Mouse (Mus musculus) forebrain, postnatal 0 days (tissue): ENCODE measurements around the gene Gm45808. TPM values are rescaled to one million over a fixed set of nuclear protein-coding genes. Genes with fewer than 3 reads are reported as not detected.
A peak's percentile ranks its signal among the peaks of the same experiment; 100 is the strongest.
"Not testable (repeated sequence)": the region's sequence is repeated elsewhere in the genome, so short reads cannot be mapped to it uniquely, and the experiment has no call there.

Experiments
- ATAC-seq: fragments of 200-750 bp; cut with Nextera tagmentation; 2 replicates; pipeline ENCODE4 v1.8.0; 2017; ENCODE audit warnings: mild to moderate bottlenecking, moderate library complexity
- DNase-seq: peaks from one replicate; pipeline ENCODE4 v3.0.0-alpha.2; 2015
- H3K27ac ChIP-seq: fragments of 300-500 bp; sonication (generic); 2 replicates; pipeline ENCODE4 v1.5.1; 2014; ENCODE audit warnings: low read depth, mild to moderate bottlenecking, antibody characterized with exemption, low read length, moderate library complexity, mixed read lengths
- H3K27me3 ChIP-seq: fragments of 300-500 bp; sonication (generic); 2 replicates; pipeline ENCODE4 v1.6.1; 2014; ENCODE audit warnings: mild to moderate bottlenecking, low read length, mixed read lengths; ENCODE audit not compliant: insufficient read depth
- H3K36me3 ChIP-seq: fragments of 300-500 bp; sonication (generic); 2 replicates; pipeline ENCODE4 v1.6.1; 2014; ENCODE audit warnings: mild to moderate bottlenecking, moderate library complexity; ENCODE audit not compliant: insufficient read depth
- H3K4me1 ChIP-seq: fragments of 300-500 bp; sonication (generic); 2 replicates; pipeline ENCODE4 v1.6.1; 2014; ENCODE audit warnings: antibody characterized with exemption; ENCODE audit not compliant: insufficient read depth
- H3K4me2 ChIP-seq: fragments of 300-500 bp; sonication (generic); 2 replicates; pipeline ENCODE4 v1.6.1; 2014; ENCODE audit warnings: low read depth, mild to moderate bottlenecking, moderate library complexity
- H3K4me3 ChIP-seq: fragments of 300-500 bp; sonication (generic); 2 replicates; pipeline ENCODE4 v1.5.1; 2014; ENCODE audit warnings: low read depth, low read length, mixed read lengths
- H3K9ac ChIP-seq: fragments of 300-500 bp; sonication (generic); 2 replicates; pipeline ENCODE4 v1.6.1; 2014; ENCODE audit warnings: mild to moderate bottlenecking
- H3K9me3 ChIP-seq: fragments of 300-500 bp; sonication (generic); 2 replicates; pipeline ENCODE4 v1.6.1; 2016; ENCODE audit warnings: low read length
- CTCF ChIP-seq: sonication (generic); IDR thresholded peaks from 2 replicates; pipeline ENCODE4 v1.5.1; 2016; ENCODE audit warnings: antibody characterized with exemption, control low read depth, low read depth
- WGBS: fragments of 180-500 bp; shearing (Covaris S2); extraction: QIAGEN DNeasy Blood & Tissue Kit; methylation state at CpG from one replicate; pipeline ENCODE4 v1.1.7; 2014; 5-methylcytosine and 5-hydroxymethylcytosine counted together
- polyA plus RNA-seq: library from polyadenylated mRNA; unstranded; fragments of >200 nt; fragmentation: Nextera tagmentation; extraction: Ambion mirVana; gene quantifications from 2 replicates; pipeline ENCODE4 v1.2.1, GENCODE M21; 2015
- total RNA-seq: library from RNA; depleted of rRNA; stranded (reverse); fragments of >200 nt; gene quantifications from 2 replicates; pipeline ENCODE4 v1.2.3, GENCODE M21; 2014

Gm45808 gene
- total and polyA plus RNA-seq, 2 experiments from 2014 or later: not detected

- DNase-seq (no peak), ATAC-seq (no peak)
- TF ChIP-seq CTCF: no peak
- H3K36me3 ChIP-seq: no peaks in the 10 kb centered on the region
- no peak overlapping the region for H3K4me2 ChIP-seq
- WGBS: 89% methylated on average over 1 of the region's 1 CpGs
- no peak overlapping the region for H3K4me3 ChIP-seq
- H3K27ac ChIP-seq: no peak overlapping the region
- H3K27me3 ChIP-seq: no peaks in the 10 kb centered on the region
- no peak overlapping the region for H3K9ac ChIP-seq
- H3K9me3 ChIP-seq: no peaks in the 10 kb centered on the region
- H3K4me1 ChIP-seq: no peaks in the 10 kb centered on the region
Observed at GRCm38 (mm10) chr7:45482166-45482565, 4.4 kb downstream of the Gm45808 start.

DNA sequence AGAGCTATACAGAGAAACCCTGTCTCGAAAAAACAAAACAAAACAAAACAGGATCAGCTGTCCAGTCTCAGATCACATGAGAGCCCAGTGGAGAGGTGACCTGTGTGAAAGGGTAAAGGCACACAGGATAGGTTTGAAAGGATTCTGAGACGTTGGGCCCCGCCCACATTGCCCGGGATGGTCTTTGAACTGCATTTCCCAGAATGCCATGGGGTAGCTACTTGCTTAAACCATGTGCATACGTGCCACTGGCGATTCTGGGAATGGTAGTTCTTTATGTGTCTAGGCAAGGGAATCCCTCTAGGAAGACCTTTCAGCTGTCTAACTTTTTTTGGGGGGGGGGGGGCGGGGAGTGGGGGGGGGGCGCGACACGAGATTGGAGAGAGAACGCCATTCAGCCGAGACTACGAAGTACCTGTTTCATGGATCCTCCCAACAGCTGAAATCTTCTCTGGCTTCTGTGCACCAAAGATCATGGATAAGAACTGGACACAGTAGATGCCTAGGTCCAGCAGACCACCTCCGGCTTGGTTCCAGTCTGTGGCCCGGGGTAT lies 5.2 kb downstream of the Gm45808 start, which contains the start of gene Tulp2:
Tulp2 (plus strand) TSS at position 504 of the 554 bp plus-strand sequence.
- Histone ChIP-seq H3K27ac (no peak within 1 kb of the TSS), H3K27me3 (no peaks in the 10 kb centered on the region), H3K9ac (no peak within 1 kb of the TSS), H3K4me3 (no peak within 1 kb of the TSS), H3K9me3 (no peaks in the 10 kb centered on the region), H3K4me1 (no peaks in the 10 kb centered on the region), H3K36me3 (no peaks in the 10 kb centered on the region), H3K4me2 (no peak within 1 kb of the TSS)
- peak; percentile 90 for ATAC-seq
- 52% methylated on average over 15 of the region's 15 CpGs for WGBS
- peak; percentile 74 for DNase-seq
- no peak for TF ChIP-seq CTCF

- not testable (repeated sequence) for ATAC-seq, H3K4me1 ChIP-seq, H3K27me3 ChIP-seq, H3K9ac ChIP-seq, H3K36me3 ChIP-seq, DNase-seq, H3K4me3 ChIP-seq, H3K4me2 ChIP-seq, H3K27ac ChIP-seq, H3K9me3 ChIP-seq
- WGBS: 78% methylated on average over 3 of the region's 4 CpGs
Observed at GRCm38 (mm10) chr7:45480310-45480709, 6.3 kb downstream of the Gm45808 start.

- DNase-seq (no peak), ATAC-seq (no peak)
- Histone ChIP-seq H3K36me3 (no peaks in the 10 kb centered on the region), H3K4me1 (no peaks in the 10 kb centered on the region), H3K4me3 (no peak overlapping the region), H3K27me3 (no peaks in the 10 kb centered on the region), H3K4me2 (no peak overlapping the region), H3K9me3 (no peaks in the 10 kb centered on the region), H3K27ac (no peak overlapping the region), H3K9ac (no peak overlapping the region)
- 97% methylated on average over 7 of the region's 7 CpGs for WGBS
- no peak for TF ChIP-seq CTCF
Observed at GRCm38 (mm10) chr7:45478774-45479173, 7.8 kb downstream of the Gm45808 start.

DNA sequence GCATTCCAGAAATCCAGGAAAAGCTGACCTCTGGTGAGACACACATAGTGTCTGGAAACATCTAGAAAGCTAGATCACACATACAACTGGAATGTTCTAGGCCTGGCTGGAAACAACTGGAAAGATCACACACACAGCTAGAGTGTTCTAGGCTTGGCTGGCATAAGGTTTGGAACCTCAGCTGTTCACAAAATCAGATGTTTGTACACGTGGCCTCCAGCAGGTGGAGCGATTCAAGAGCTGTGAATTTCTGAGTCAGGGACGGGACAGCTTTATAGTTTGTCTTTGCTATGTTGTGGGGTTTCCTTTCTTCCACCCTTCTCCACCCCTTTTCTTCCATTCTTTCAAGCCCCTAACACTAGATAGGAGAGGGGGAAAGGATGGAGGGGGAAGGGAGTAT lies 9.6 kb downstream of the Gm45808 start:
- H3K36me3 ChIP-seq: no peaks in the 10 kb centered on the region
- DNase-seq: peak; percentile 82
- no peak overlapping the region for H3K4me2 ChIP-seq
- no peak overlapping the region for H3K9ac ChIP-seq
- peak; percentile 80 for TF ChIP-seq CTCF
- H3K4me1 ChIP-seq: no peaks in the 10 kb centered on the region
- H3K27ac ChIP-seq: no peak overlapping the region
- peak; percentile 71 for ATAC-seq
- no peak overlapping the region for H3K4me3 ChIP-seq
- 1% methylated on average over 3 of the region's 3 CpGs for WGBS
- H3K27me3 ChIP-seq: no peaks in the 10 kb centered on the region
- H3K9me3 ChIP-seq: no peaks in the 10 kb centered on the region

GRCm38 (mm10) chr7:45476453-45476852 lies 10.2 kb downstream of the Gm45808 start:
- Histone ChIP-seq H3K36me3 (no peaks in the 10 kb centered on the region), H3K4me2 (no peak overlapping the region), H3K27ac (no peak overlapping the region), H3K9me3 (no peaks in the 10 kb centered on the region), H3K4me1 (no peaks in the 10 kb centered on the region), H3K27me3 (no peaks in the 10 kb centered on the region), H3K4me3 (no peak overlapping the region), H3K9ac (no peak overlapping the region)
- no peak for TF ChIP-seq CTCF
- no peak for ATAC-seq
- DNase-seq: no peak
- WGBS: 39% methylated on average over 1 of the region's 1 CpGs

GRCm38 (mm10) chr7:45475291-45475969 lies 11.2 kb downstream of the Gm45808 start:
- ATAC-seq (no peak), DNase-seq (no peak)
- Histone ChIP-seq H3K4me2 (peak overlapping the region; percentile 22; the same call in 1 of the 2 replicates), H3K36me3 (no peaks in the 10 kb centered on the region), H3K9ac (no peak overlapping the region), H3K4me3 (no peak overlapping the region), H3K9me3 (no peaks in the 10 kb centered on the region), H3K27me3 (no peaks in the 10 kb centered on the region), H3K27ac (no peak overlapping the region), H3K4me1 (no peaks in the 10 kb centered on the region)
- no peak for TF ChIP-seq CTCF
- WGBS: 71% methylated on average over 16 of the region's 16 CpGs
